Mouse (Mus musculus) left cerebral cortex, adult 9 months (tissue): ENCODE results near the gene Fpr1.
"Not testable (repeated sequence)": the region's sequence is repeated elsewhere in the genome, so short reads cannot be mapped to it uniquely, and the experiment has no call there.

Experiments
- DNase-seq, 2 experiments: peaks; one replicate each; pipeline ENCODE4 v3.0.0; 2022; ENCODE audit warnings: low spot score in 2 of 2

Fpr1 gene

GRCm38 (mm10) chr17:17849906-17850712 lies 33.6 kb downstream of the Fpr1 start:
- DNase-seq, result peak in 1 of 2 experiments; percentile 26

GRCm38 (mm10) chr17:17848988-17849387 lies 34.8 kb downstream of the Fpr1 start:
- DNase-seq, result no peak

- DNase-seq, result peak in 1 of 2 experiments; percentile 36
Measured at GRCm38 (mm10) chr17:17845187-17846027, 38.3 kb downstream of the Fpr1 start.

- not testable (repeated sequence) for DNase-seq
Measured at GRCm38 (mm10) chr17:17844606-17845005, 39.1 kb downstream of the Fpr1 start.

- no peak for DNase-seq
Measured at GRCm38 (mm10) chr17:17843534-17844261, 40.0 kb downstream of the Fpr1 start.

GRCm38 (mm10) chr17:17840796-17841195 lies 42.9 kb downstream of the Fpr1 start:
- DNase-seq, result no peak

- no peak for DNase-seq
Measured at GRCm38 (mm10) chr17:17839276-17839675, 44.5 kb downstream of the Fpr1 start.

- DNase-seq, result peak; percentile 94 to 98
Measured at GRCm38 (mm10) chr17:17837919-17838701, 45.6 kb downstream of the Fpr1 start.

GRCm38 (mm10) chr17:17837426-17837825 lies 46.3 kb downstream of the Fpr1 start:
- no peak for DNase-seq

GRCm38 (mm10) chr17:17836101-17836500 lies 47.6 kb downstream of the Fpr1 start:
- DNase-seq, result peak in 1 of 2 experiments; percentile 32

- DNase-seq, result no peak
Measured at GRCm38 (mm10) chr17:17834896-17835295, 48.8 kb downstream of the Fpr1 start.

GRCm38 (mm10) chr17:17830731-17831130 lies 53.0 kb downstream of the Fpr1 start:
- no peak for DNase-seq

GRCm38 (mm10) chr17:17829816-17830535 lies 53.8 kb downstream of the Fpr1 start:
- no peak for DNase-seq

- DNase-seq, result no peak
Measured at GRCm38 (mm10) chr17:17829052-17829785, 54.5 kb downstream of the Fpr1 start.

GRCm38 (mm10) chr17:17828191-17828981 lies 55.4 kb downstream of the Fpr1 start:
- DNase-seq, result peak in 1 of 2 experiments; percentile 39

- DNase-seq, result peak in 1 of 2 experiments; percentile 65
Measured at GRCm38 (mm10) chr17:17827658-17828190, 56.0 kb downstream of the Fpr1 start.

GRCm38 (mm10) chr17:17826751-17827657 lies 56.7 kb downstream of the Fpr1 start, which contains the start of gene Spaca6:
Gene Spaca6 (plus strand): TSS chr17:17827158.
- peak in 1 of 2 experiments; percentile 91 for DNase-seq
